Comparison of ENCODE assay signal across 13 mouse cellular contexts in genomic region chr19:4203604-4204326, GRCm38 (mm10). TPM values are rescaled to one million over a fixed set of nuclear protein-coding genes. Genes with fewer than 3 reads are reported as not detected.
DNase-seq lines count a peak whose midpoint lies in the region; ATAC-seq and TF ChIP-seq lines count a peak whose summit lies in the region.
"Had no signal": no experiment of that assay in that cellular context is flagged by ENCODE, and none has a peak within 500 bp of the region (broad histone marks: within the 10 kb centered on the region; RNA-seq: fewer than 3 reads in every experiment).

No protein-coding gene starts in this region.

- H3K36me3 ChIP-seq in midbrain, embryonic 15.5 days (replicated peaks), result no peaks in the 10 kb centered on the region

- no peak for DNase-seq in frontal cortex, postnatal 36 days (ENCODE audit: low spot score in 2 of 2)
- DNase-seq in left cerebral cortex, adult 2 months (ENCODE audit: extremely low spot score in 1 of 2, low spot score in 2 of 2), result no peak
- no peak for DNase-seq in left cerebral cortex, adult 11 months (ENCODE audit: low spot score)
- DNase-seq in layer of hippocampus, adult 8-10 months (ENCODE audit: low spot score in 2 of 2), result no peak

- H3K4me1 ChIP-seq in midbrain, embryonic 15.5 days, result peaks cover 21% of the 10 kb centered on the region

- no peak overlapping the region for H3K9ac ChIP-seq in midbrain, embryonic 15.5 days
- H3K9ac ChIP-seq: limb, embryonic 15.5 days had no signal

- H3K4me3 ChIP-seq in left cerebral cortex, adult 2 months, result no peak overlapping the region
- H3K4me3 ChIP-seq in midbrain, embryonic 15.5 days, result no peak overlapping the region
- H3K4me3 ChIP-seq: limb, embryonic 15.5 days had no signal

- H3K27me3 ChIP-seq in midbrain, embryonic 15.5 days (replicated peaks), result no peaks in the 10 kb centered on the region; the same call in 1 of the 2 replicates

- WGBS in midbrain, embryonic 15.5 days, result 71% methylated on average over 13 of the region's 13 CpGs

- peak overlapping the region; percentile 76 for H3K27ac ChIP-seq in left cerebral cortex, adult 2 months
- no peak overlapping the region for H3K27ac ChIP-seq in midbrain, embryonic 15.5 days
- H3K27ac ChIP-seq: limb, embryonic 15.5 days had no signal

- ATAC-seq in frontal cortex, adult (ENCODE audit: low TSS enrichment), result peak; percentile 56; the same call in 1 of the 2 replicates
- ATAC-seq in common myeloid progenitor, adult 5-6 weeks (replicated peaks; ENCODE audit: low read depth, poor library complexity, severe bottlenecking), result 0 out of 2 replicates have a peak, but pooled peaks have one; percentile 30
- ATAC-seq in megakaryocyte progenitor cell, adult 5-6 weeks (replicated peaks; ENCODE audit: poor library complexity), result 0 out of 2 replicates have a peak, but pooled peaks have one; percentile 17
- ATAC-seq in midbrain, embryonic 15.5 days (replicated peaks), result no peak
- ATAC-seq: forebrain, embryonic 14.5 days had no signal

- H3K9me3 ChIP-seq in midbrain, embryonic 15.5 days, result no peaks in the 10 kb centered on the region
- H3K9me3 ChIP-seq: limb, embryonic 15.5 days had no signal

- intact Hi-C loops in left cerebral cortex, adult 2 months (cut with DNase I), result loop anchor here (2.0 to 5.0 kb wide), 2 partner anchors 49 to 106 kb away; partner anchors contain the start of genes Cdk2ap2 and Pitpnm1

- TF ChIP-seq CTCF in left cerebral cortex, adult 2 months (IDR thresholded peaks at IDR 0.05), result no peak

- no peak overlapping the region for H3K4me2 ChIP-seq in midbrain, embryonic 15.5 days
- H3K4me2 ChIP-seq: limb, embryonic 15.5 days had no signal

RNA-seq across cellular contexts. Expression of gene Rad9a, which starts 2.3 kb away (rescaled TPM):
- 10 to 100 TPM in 1 of 2 experiments, 1 to 10 TPM in 1; 8.7 to 10.1 TPM for total RNA-seq in left cerebral cortex, adult 2 months (2021)
- 10.7 and 20.5 TPM in 2 replicates for total RNA-seq in common myeloid progenitor, adult 5-6 weeks (2017)
- total RNA-seq in megakaryocyte progenitor cell, adult 5-6 weeks (2015), result 28.0 and 31.0 TPM in 2 replicates
- 16.1 and 19.7 TPM in 2 replicates for total RNA-seq in megakaryocyte progenitor cell, adult 5-6 weeks (2017)
- 10 to 100 TPM in 2 of 4 experiments, 1 to 10 TPM in 2; 8.7 to 11.6 (median 9.7) TPM for total RNA-seq in layer of hippocampus, adult 8-10 months (2022)
- 23.7 and 24.9 TPM in 2 replicates for polyA plus RNA-seq in midbrain, embryonic 15.5 days (2015; fragmentation: Nextera tagmentation; extraction: Ambion mirVana)

RNA-seq across cellular contexts. Expression of gene Clcf1, which starts 10.3 kb away (rescaled TPM):
- 1 to 10 TPM; 1.3 to 2.1 TPM for total RNA-seq in left cerebral cortex, adult 2 months (2021)
- total RNA-seq in common myeloid progenitor, adult 5-6 weeks (2017), result 2.0 and 5.0 TPM in 2 replicates
- total RNA-seq in megakaryocyte progenitor cell, adult 5-6 weeks (2015), result 2.8 and 5.0 TPM in 2 replicates
- total RNA-seq in megakaryocyte progenitor cell, adult 5-6 weeks (2017), result 1.3 and 3.0 TPM in 2 replicates
- 1 to 10 TPM in 3 of 4 experiments, under 1 TPM in 1; 0.70 to 3.3 (median 1.9) TPM for total RNA-seq in layer of hippocampus, adult 8-10 months (2022)
- 0.79 and 0.88 TPM in 2 replicates for polyA plus RNA-seq in midbrain, embryonic 15.5 days (2015; fragmentation: Nextera tagmentation; extraction: Ambion mirVana)

RNA-seq across cellular contexts. Expression of gene AC109138.7, which starts 10.4 kb away (rescaled TPM):
- total RNA-seq in left cerebral cortex, adult 2 months (2021), result not detected
- total RNA-seq in common myeloid progenitor, adult 5-6 weeks (2017), result not detected in 2 replicates
- not detected in 2 replicates for total RNA-seq in megakaryocyte progenitor cell, adult 5-6 weeks (2015)
- total RNA-seq in megakaryocyte progenitor cell, adult 5-6 weeks (2017), result not detected in 2 replicates
- total RNA-seq in layer of hippocampus, adult 8-10 months (2022), result not detected
- not detected in 2 replicates for polyA plus RNA-seq in midbrain, embryonic 15.5 days (2015; fragmentation: Nextera tagmentation; extraction: Ambion mirVana)
- total RNA-seq: hematopoietic stem cell, adult 5-6 weeks had no signal
- polyA plus RNA-seq: forebrain, embryonic 14.5 days; large intestine, adult 2 months; limb, embryonic 15.5 days; neural tube, embryonic 11.5 days had no signal

RNA-seq across cellular contexts. Expression of gene Ppp1ca, which starts 11.9 kb away (rescaled TPM):
- 100 to 1,000 TPM; 293 to 306 TPM for total RNA-seq in left cerebral cortex, adult 2 months (2021)
- 450 and 486 TPM in 2 replicates for total RNA-seq in common myeloid progenitor, adult 5-6 weeks (2017)
- 395 and 413 TPM in 2 replicates for total RNA-seq in megakaryocyte progenitor cell, adult 5-6 weeks (2015)
- 482 and 538 TPM in 2 replicates for total RNA-seq in megakaryocyte progenitor cell, adult 5-6 weeks (2017)
- total RNA-seq in layer of hippocampus, adult 8-10 months (2022), result 100 to 1,000 TPM; 255 to 271 (median 266) TPM
- 537 and 571 TPM in 2 replicates for polyA plus RNA-seq in midbrain, embryonic 15.5 days (2015; fragmentation: Nextera tagmentation; extraction: Ambion mirVana)

RNA-seq across cellular contexts. Expression of gene Tbc1d10c, which starts 12.7 kb away (rescaled TPM):
- 1 to 10 TPM; 1.4 to 1.5 TPM for total RNA-seq in left cerebral cortex, adult 2 months (2021)
- total RNA-seq in common myeloid progenitor, adult 5-6 weeks (2017), result 25.8 and 34.7 TPM in 2 replicates
- 39.3 and 46.6 TPM in 2 replicates for total RNA-seq in megakaryocyte progenitor cell, adult 5-6 weeks (2015)
- 15.3 and 17.5 TPM in 2 replicates for total RNA-seq in megakaryocyte progenitor cell, adult 5-6 weeks (2017)
- total RNA-seq in layer of hippocampus, adult 8-10 months (2022), result 1 to 10 TPM in 3 of 4 experiments, under 1 TPM in 1; 0.66 to 2.0 (median 1.4) TPM
- polyA plus RNA-seq in midbrain, embryonic 15.5 days (2015; fragmentation: Nextera tagmentation; extraction: Ambion mirVana), result 0.38 and 0.93 TPM in 2 replicates
